Mouse (Mus musculus) heart, adult 2 months (tissue): ENCODE measurements at regions not wholly inside any gene's neighbourhood (a gene's known extent, or its start where the extent isn't known, plus 50 kb on each side); places are given as distances from the start of the nearest gene placed in this dataset.

Experiments used
- CTCF ChIP-seq: fragments of 200-600 bp; IDR thresholded peaks from 2 replicates; pipeline ENCODE4 v1.8.1; 2022; ENCODE audit warnings: antibody characterized with exemption, mild to moderate bottlenecking, moderate library complexity
- EP300 ChIP-seq: fragments of 200-500 bp; IDR thresholded peaks from 2 replicates; pipeline ENCODE4 v1.6.1; 2011; ENCODE audit warnings: low read depth, low read length, control low read depth; ENCODE audit not compliant: insufficient read depth
- POLR2A ChIP-seq: fragments of 200-500 bp; IDR thresholded peaks from 2 replicates; pipeline ENCODE4 v1.6.1; 2011; ENCODE audit warnings: mild to moderate bottlenecking, low read depth, low read length, control low read depth; ENCODE audit not compliant: insufficient read depth

DNA sequence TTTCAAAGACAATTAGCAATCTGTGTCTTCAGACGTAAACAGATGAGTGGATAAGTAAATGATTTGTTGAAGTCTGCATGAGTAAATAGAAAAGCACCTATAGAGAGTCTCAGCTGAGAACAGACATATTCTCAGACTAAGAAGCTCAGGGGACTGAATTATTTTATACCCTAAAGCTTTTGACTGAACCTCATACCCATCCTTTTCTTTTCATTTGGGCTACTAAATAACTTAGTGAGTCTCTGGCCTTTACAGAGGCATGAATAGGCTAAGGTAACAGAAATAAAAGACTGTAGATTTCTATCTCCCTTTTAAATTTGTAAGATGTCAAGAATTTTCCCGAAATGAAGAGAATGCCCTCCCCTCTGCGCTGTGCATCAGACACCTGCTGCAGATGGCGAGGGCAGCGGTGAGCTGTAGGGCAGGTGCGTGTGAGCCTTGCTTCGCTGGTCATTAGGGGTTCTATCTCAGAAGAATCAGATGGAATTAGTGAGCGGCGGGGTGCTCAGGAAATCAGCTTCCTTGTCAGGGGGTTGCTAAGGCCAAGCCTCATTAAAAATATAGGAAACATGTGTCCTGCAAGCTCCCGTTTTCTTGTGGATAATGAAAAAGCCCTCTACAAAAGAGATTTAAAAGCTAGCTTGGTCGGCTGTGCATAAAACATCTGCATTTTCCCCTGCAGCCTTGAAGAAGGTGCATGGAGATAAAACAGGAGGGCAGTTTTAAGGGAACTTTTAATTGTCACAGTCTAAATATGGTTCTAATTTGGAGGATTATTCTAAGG lies 107.0 kb upstream of the Arhgap24 start:
- no peak for TF ChIP-seq EP300
- no peak for TF ChIP-seq CTCF
- no peak for TF ChIP-seq POLR2A
